Mouse (Mus musculus): ENCODE measurements around the gene Ccdc113.

The Ccdc113 gene

GRCm38 (mm10) chr8:95533584-95534387, at the start of gene Ccdc113:
Gene Ccdc113, plus strand, starts transcription at chr8:95534085.
- DNase-seq = peak; percentile 54

GRCm38 (mm10) chr8:95487800-95488697, 45.8 kb upstream of the Ccdc113 start:
- DNase-seq = no peak

GRCm38 (mm10) chr8:95488698-95489332, 45.1 kb upstream of the Ccdc113 start:
- peak; percentile 73 for DNase-seq

- no peak for DNase-seq
Measured at GRCm38 (mm10) chr8:95490006-95490405, 43.9 kb upstream of the Ccdc113 start, which contains the start of gene Csnk2a2. Gene Csnk2a2, minus strand, starts transcription at chr8:95490039.

GRCm38 (mm10) chr8:95492057-95492456, 41.8 kb upstream of the Ccdc113 start:
- no peak for DNase-seq

GRCm38 (mm10) chr8:95495444-95495843, 38.4 kb upstream of the Ccdc113 start:
- DNase-seq = no peak

GRCm38 (mm10) chr8:95496420-95496819, 37.5 kb upstream of the Ccdc113 start:
- DNase-seq = no peak

- DNase-seq = no peak
Measured at GRCm38 (mm10) chr8:95497821-95498220, 36.1 kb upstream of the Ccdc113 start.

- no peak for DNase-seq
Measured at GRCm38 (mm10) chr8:95499266-95500064, 34.4 kb upstream of the Ccdc113 start.

GRCm38 (mm10) chr8:95500436-95500835, 33.4 kb upstream of the Ccdc113 start:
- no peak for DNase-seq

GRCm38 (mm10) chr8:95502431-95502830, 31.5 kb upstream of the Ccdc113 start:
- DNase-seq = no peak

GRCm38 (mm10) chr8:95504835-95505234, 29.1 kb upstream of the Ccdc113 start:
- no peak for DNase-seq

- peak; percentile 47 for DNase-seq
Measured at GRCm38 (mm10) chr8:95505606-95506005, 28.3 kb upstream of the Ccdc113 start.

- no peak for DNase-seq
Measured at GRCm38 (mm10) chr8:95506245-95506644, 27.6 kb upstream of the Ccdc113 start.

- DNase-seq = peak; percentile 47
Measured at GRCm38 (mm10) chr8:95512257-95512656, 21.6 kb upstream of the Ccdc113 start.

- no peak for DNase-seq
Measured at GRCm38 (mm10) chr8:95513219-95513618, 20.7 kb upstream of the Ccdc113 start.

- no peak for DNase-seq
Measured at GRCm38 (mm10) chr8:95516928-95517327, 17.0 kb upstream of the Ccdc113 start.

GRCm38 (mm10) chr8:95523991-95524390, 9.9 kb upstream of the Ccdc113 start:
- no peak for DNase-seq

- DNase-seq = no peak
Measured at GRCm38 (mm10) chr8:95528194-95528593, 5.7 kb upstream of the Ccdc113 start.

GRCm38 (mm10) chr8:95528750-95529310, 5.1 kb upstream of the Ccdc113 start:
- no peak for DNase-seq

GRCm38 (mm10) chr8:95532206-95532605, 1.7 kb upstream of the Ccdc113 start:
- no peak for DNase-seq

GRCm38 (mm10) chr8:95539487-95539886, 5.6 kb downstream of the Ccdc113 start:
- DNase-seq = no peak
